30 mouse cellular contexts compared by ENCODE assay signal in the genomic region with DNA sequence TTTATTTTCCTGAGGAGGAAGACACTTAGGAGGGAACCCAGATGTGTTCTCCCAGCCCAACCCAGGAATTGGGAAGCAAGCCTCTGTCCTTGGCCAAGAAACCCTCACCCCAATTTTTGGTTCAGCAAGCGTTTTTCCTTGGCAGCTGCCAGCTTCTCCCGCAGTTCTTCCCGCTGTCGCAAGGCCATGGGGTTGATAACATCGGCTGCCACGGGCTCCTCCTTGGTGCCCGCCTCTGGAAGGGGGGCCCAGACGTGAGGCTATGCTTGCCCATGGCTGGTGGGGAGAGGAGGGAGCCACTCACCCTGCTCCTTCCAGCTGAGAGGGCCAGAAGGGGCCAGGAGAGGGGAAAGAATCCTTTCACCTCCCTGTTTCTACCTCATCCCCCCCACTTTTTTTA. TPM values are rescaled to one million over a fixed set of nuclear protein-coding genes. Genes with fewer than 3 reads are reported as not detected.
"Had no signal": no experiment of that assay in that cellular context is flagged by ENCODE, and none has a peak within 500 bp of the region (broad histone marks: within the 10 kb centered on the region; RNA-seq: fewer than 3 reads in every experiment).

No protein-coding gene starts in this region.

- H3K4me2 ChIP-seq: embryonic facial prominence, embryonic 12.5 days; embryonic facial prominence, embryonic 13.5 days; embryonic facial prominence, embryonic 15.5 days; forebrain, embryonic 12.5 days; forebrain, embryonic 13.5 days; forebrain, embryonic 15.5 days had no signal

- DNase-seq: cerebellum, adult 2 months; cerebellum, adult 8-10 months; cerebellum, adult 9-10 months; cerebellum, adult 9-11 months; cerebellum, postnatal 10 days; cerebellum, postnatal 14 days; cerebellum, postnatal 36 days; embryo, embryonic 11 days; forebrain, postnatal 0 days; gastrocnemius, adult 2 months; gastrocnemius, postnatal 10 days; gastrocnemius, postnatal 14 days; gastrocnemius, postnatal 25 days; gastrocnemius, postnatal 36 days; heart, adult 11 months; heart, adult 18-20 months had no signal

- H3K27me3 ChIP-seq: embryonic facial prominence, embryonic 12.5 days; embryonic facial prominence, embryonic 13.5 days; embryonic facial prominence, embryonic 15.5 days; forebrain, embryonic 12.5 days; forebrain, embryonic 13.5 days; forebrain, embryonic 15.5 days had no signal

- ATAC-seq: forebrain, embryonic 13.5 days; forebrain, embryonic 14.5 days; forebrain, embryonic 15.5 days; forebrain, embryonic 16.5 days; forebrain, postnatal 0 days had no signal

- H3K27ac ChIP-seq: embryonic facial prominence, embryonic 10.5 days; embryonic facial prominence, embryonic 12.5 days; embryonic facial prominence, embryonic 13.5 days; embryonic facial prominence, embryonic 15.5 days; forebrain, embryonic 10.5 days; forebrain, embryonic 12.5 days; forebrain, embryonic 13.5 days; forebrain, embryonic 15.5 days; gastrocnemius, adult 2 months had no signal

- H3K9me3 ChIP-seq: embryonic facial prominence, embryonic 10.5 days; embryonic facial prominence, embryonic 12.5 days; embryonic facial prominence, embryonic 13.5 days; embryonic facial prominence, embryonic 15.5 days; forebrain, embryonic 10.5 days; forebrain, embryonic 12.5 days; forebrain, embryonic 13.5 days; forebrain, embryonic 15.5 days had no signal

- H3K4me3 ChIP-seq: embryonic facial prominence, embryonic 10.5 days; embryonic facial prominence, embryonic 12.5 days; embryonic facial prominence, embryonic 13.5 days; embryonic facial prominence, embryonic 15.5 days; erythroblast, embryonic 14.5 days; forebrain, embryonic 10.5 days; forebrain, embryonic 12.5 days; forebrain, embryonic 13.5 days; forebrain, embryonic 15.5 days; gastrocnemius, adult 2 months had no signal

- H3K9ac ChIP-seq: embryonic facial prominence, embryonic 12.5 days; embryonic facial prominence, embryonic 13.5 days; embryonic facial prominence, embryonic 15.5 days; forebrain, embryonic 12.5 days; forebrain, embryonic 13.5 days; forebrain, embryonic 15.5 days; forebrain, postnatal 0 days had no signal

RNA-seq across cellular contexts. Expression of gene Tsga10ip, which starts 17.6 kb away (rescaled TPM):
- polyA plus RNA-seq: cerebellum, adult 2 months; cortical plate, adult 2 months; embryonic facial prominence, embryonic 13.5 days; erythroblast, embryonic 14.5 days; forebrain, embryonic 10.5 days; forebrain, embryonic 11.5 days; forebrain, embryonic 12.5 days; forebrain, embryonic 14.5 days; forebrain, embryonic 15.5 days; forebrain, embryonic 16.5 days; frontal cortex, adult 2 months had no signal

RNA-seq across cellular contexts. Expression of gene Cst6, which starts 35.3 kb away (rescaled TPM):
- polyA plus RNA-seq: erythroblast, embryonic 14.5 days had no signal
